Mouse (Mus musculus): Measurements from ENCODE around the gene Prlr. TPM values are rescaled to one million over a fixed set of nuclear protein-coding genes. Genes with fewer than 3 reads are reported as not detected.

Prlr gene
- 13.1 and 13.8 TPM in 2 replicates for polyA plus RNA-seq (2015; fragmentation: Nextera tagmentation; extraction: Ambion mirVana)

DNA sequence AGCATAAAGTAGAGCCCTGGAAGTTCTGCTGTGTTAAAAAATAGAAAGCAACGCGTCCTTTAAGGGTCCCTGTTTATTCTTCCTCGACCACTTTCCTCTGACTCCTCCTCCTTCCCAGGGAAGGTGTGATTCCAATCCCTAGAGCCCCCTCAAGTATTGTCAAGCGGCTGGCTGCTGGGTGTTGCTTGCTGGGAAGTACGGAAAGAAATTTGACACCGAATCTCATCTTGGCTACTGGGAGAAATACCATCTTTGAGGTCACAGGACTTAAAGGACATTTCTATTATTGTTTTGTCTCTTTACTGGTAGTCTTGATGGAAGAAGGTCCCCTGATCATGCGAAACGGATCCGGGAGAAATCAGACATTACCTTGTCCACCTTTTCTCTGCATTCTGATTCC, at the start of gene Prlr:
Gene Prlr (plus strand): TSS at position 156 of the 400 bp plus-strand sequence.
- Histone ChIP-seq H3K4me3 (ENCODE audit: low read depth, low read length) (peak within 1 kb of the TSS; percentile 53), H3K9ac (replicated peaks) (peak within 1 kb of the TSS; percentile 49; the same call in 1 of the 2 replicates), H3K4me1 (ENCODE audit: insufficient read depth) (peaks cover 3% of the 10 kb centered on the region; the same call in 1 of the 2 replicates), H3K27ac (ENCODE audit: low read depth) (0 out of 2 replicates have a peak within 1 kb of the TSS, but pooled peaks have one; percentile 22), H3K27me3 (ENCODE audit: insufficient read depth, low read length) (0 out of 2 replicates have a peak, but pooled peaks cover 2% of the 10 kb centered on the region), H3K9me3 (ENCODE audit: low read length) (no peaks in the 10 kb centered on the region), H3K36me3 (replicated peaks; ENCODE audit: insufficient read depth, low read length) (no peaks in the 10 kb centered on the region), H3K4me2 (ENCODE audit: low read depth, low read length) (peak within 1 kb of the TSS; percentile 76)
- no peak for ATAC-seq
- WGBS (ENCODE audit: insufficient replicate concordance), result 21% methylated on average over 9 of the region's 9 CpGs
- no peak for DNase-seq
- TF ChIP-seq CTCF (IDR thresholded peaks at IDR 0.05; ENCODE audit: low read depth) (no peak), EP300 (IDR thresholded peaks at IDR 0.05; ENCODE audit: low read depth) (no peak)

DNA sequence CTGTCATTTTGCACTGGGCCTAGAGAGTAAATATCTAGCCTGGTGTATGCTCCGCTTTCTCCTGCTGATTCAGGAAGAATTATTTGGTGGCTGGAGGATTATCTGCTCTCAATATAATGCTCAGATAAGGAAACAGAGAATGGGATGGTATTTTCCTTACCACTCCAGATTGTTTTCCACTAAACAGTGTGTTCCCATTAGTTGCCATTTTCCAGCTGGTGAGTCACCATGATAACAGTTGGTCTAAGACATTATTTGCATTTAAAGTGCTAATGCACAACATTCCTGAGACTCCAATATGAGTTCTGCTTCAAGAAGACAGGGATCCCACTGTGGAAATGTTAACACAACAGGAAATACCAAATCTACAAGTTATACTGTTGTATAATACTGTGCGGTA, 43.3 kb upstream of the Prlr start:
- Histone ChIP-seq H3K9me3 (ENCODE audit: low read length) (no peaks in the 10 kb centered on the region), H3K9ac (replicated peaks) (no peak overlapping the region), H3K27me3 (ENCODE audit: insufficient read depth, low read length) (no peaks in the 10 kb centered on the region), H3K4me2 (ENCODE audit: low read depth, low read length) (no peak overlapping the region), H3K4me1 (ENCODE audit: insufficient read depth) (no peaks in the 10 kb centered on the region), H3K27ac (ENCODE audit: low read depth) (no peak overlapping the region), H3K36me3 (replicated peaks; ENCODE audit: insufficient read depth, low read length) (no peaks in the 10 kb centered on the region), H3K4me3 (ENCODE audit: low read depth, low read length) (no peak overlapping the region)
- ATAC-seq (no peak), DNase-seq (no peak)
- TF ChIP-seq EP300 (IDR thresholded peaks at IDR 0.05; ENCODE audit: low read depth), result no peak
- TF ChIP-seq CTCF (IDR thresholded peaks at IDR 0.05; ENCODE audit: low read depth), result no peak
- WGBS (ENCODE audit: insufficient replicate concordance), result 77% methylated on average over 2 of the region's 2 CpGs

- TF ChIP-seq CTCF (IDR thresholded peaks at IDR 0.05; ENCODE audit: low read depth) (no peak), EP300 (IDR thresholded peaks at IDR 0.05; ENCODE audit: low read depth) (no peak)
These were observed 42.1 kb upstream of the Prlr start for GRCm38 (mm10) chr15:10134889-10135288.

GRCm38 (mm10) chr15:10144520-10144919, 32.5 kb upstream of the Prlr start:
- ATAC-seq (no peak), DNase-seq (peak; percentile 18)
- no peaks in the 10 kb centered on the region for H3K36me3 ChIP-seq (replicated peaks; ENCODE audit: insufficient read depth, low read length)
- no peaks in the 10 kb centered on the region for H3K4me1 ChIP-seq (ENCODE audit: insufficient read depth)
- no peak for TF ChIP-seq EP300 (IDR thresholded peaks at IDR 0.05; ENCODE audit: low read depth)
- TF ChIP-seq CTCF (IDR thresholded peaks at IDR 0.05; ENCODE audit: low read depth), result no peak
- 48% methylated on average over 5 of the region's 5 CpGs for WGBS (ENCODE audit: insufficient replicate concordance)
- H3K4me2 ChIP-seq (ENCODE audit: low read depth, low read length), result no peak overlapping the region
- no peak overlapping the region for H3K9ac ChIP-seq (replicated peaks)
- no peak overlapping the region for H3K4me3 ChIP-seq (ENCODE audit: low read depth, low read length)
- H3K27me3 ChIP-seq (ENCODE audit: insufficient read depth, low read length), result no peaks in the 10 kb centered on the region
- no peak overlapping the region for H3K27ac ChIP-seq (ENCODE audit: low read depth)
- no peaks in the 10 kb centered on the region for H3K9me3 ChIP-seq (ENCODE audit: low read length)

More at GRCm38 (mm10) chr15:10134889-10135288, 42.1 kb upstream of the Prlr start:
- no peaks in the 10 kb centered on the region for H3K9me3 ChIP-seq (ENCODE audit: low read length)
- no peak overlapping the region for H3K4me2 ChIP-seq (ENCODE audit: low read depth, low read length)
- ATAC-seq (no peak), DNase-seq (no peak)
- no peak overlapping the region for H3K27ac ChIP-seq (ENCODE audit: low read depth)
- H3K27me3 ChIP-seq (ENCODE audit: insufficient read depth, low read length), result no peaks in the 10 kb centered on the region
- no peak overlapping the region for H3K9ac ChIP-seq (replicated peaks)
- no peak overlapping the region for H3K4me3 ChIP-seq (ENCODE audit: low read depth, low read length)
- no peaks in the 10 kb centered on the region for H3K36me3 ChIP-seq (replicated peaks; ENCODE audit: insufficient read depth, low read length)
- H3K4me1 ChIP-seq (ENCODE audit: insufficient read depth), result no peaks in the 10 kb centered on the region
- WGBS (ENCODE audit: insufficient replicate concordance), result 64% methylated on average over 4 of the region's 4 CpGs

DNA sequence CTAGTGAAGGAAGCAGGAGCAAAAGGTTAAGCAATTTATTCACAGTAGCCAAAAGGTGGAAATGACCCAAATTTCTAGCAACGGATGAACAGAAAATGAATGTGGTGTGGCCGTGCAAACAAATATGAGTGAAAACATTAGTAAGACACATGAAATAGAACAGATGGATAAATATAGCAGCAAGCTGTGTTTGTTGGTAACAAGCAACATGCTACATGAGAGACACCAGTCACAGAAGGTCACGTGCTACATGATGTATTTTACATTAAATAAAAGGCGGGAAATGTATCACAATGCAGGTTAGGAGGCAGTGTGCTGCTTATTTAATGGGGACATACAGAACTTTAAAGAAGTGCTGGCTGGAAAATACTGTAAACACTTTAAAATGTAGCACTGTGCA, 28.8 kb upstream of the Prlr start:
- Histone ChIP-seq H3K27me3 (ENCODE audit: insufficient read depth, low read length) (no peaks in the 10 kb centered on the region), H3K4me1 (ENCODE audit: insufficient read depth) (no peaks in the 10 kb centered on the region), H3K9me3 (ENCODE audit: low read length) (no peaks in the 10 kb centered on the region), H3K9ac (replicated peaks) (no peak overlapping the region), H3K4me2 (ENCODE audit: low read depth, low read length) (no peak overlapping the region), H3K27ac (ENCODE audit: low read depth) (no peak overlapping the region), H3K36me3 (replicated peaks; ENCODE audit: insufficient read depth, low read length) (no peaks in the 10 kb centered on the region), H3K4me3 (ENCODE audit: low read depth, low read length) (no peak overlapping the region)
- TF ChIP-seq EP300 (IDR thresholded peaks at IDR 0.05; ENCODE audit: low read depth), result no peak
- DNase-seq (no peak), ATAC-seq (no peak)
- WGBS (ENCODE audit: insufficient replicate concordance), result 79% methylated on average over 4 of the region's 4 CpGs

- Histone ChIP-seq H3K9me3 (ENCODE audit: low read length) (no peaks in the 10 kb centered on the region), H3K27ac (ENCODE audit: low read depth) (no peak overlapping the region), H3K4me3 (ENCODE audit: low read depth, low read length) (no peak overlapping the region), H3K9ac (replicated peaks) (no peak overlapping the region), H3K27me3 (ENCODE audit: insufficient read depth, low read length) (no peaks in the 10 kb centered on the region), H3K4me2 (ENCODE audit: low read depth, low read length) (no peak overlapping the region), H3K4me1 (ENCODE audit: insufficient read depth) (no peaks in the 10 kb centered on the region), H3K36me3 (replicated peaks; ENCODE audit: insufficient read depth, low read length) (no peaks in the 10 kb centered on the region)
- 80% methylated on average over 2 of the region's 2 CpGs for WGBS (ENCODE audit: insufficient replicate concordance)
- TF ChIP-seq CTCF (IDR thresholded peaks at IDR 0.05; ENCODE audit: low read depth) (no peak), EP300 (IDR thresholded peaks at IDR 0.05; ENCODE audit: low read depth) (no peak)
- DNase-seq (no peak), ATAC-seq (no peak)
These were observed 16.4 kb upstream of the Prlr start for GRCm38 (mm10) chr15:10160663-10161062.

- H3K9ac ChIP-seq (replicated peaks), result no peak overlapping the region
- TF ChIP-seq EP300 (IDR thresholded peaks at IDR 0.05; ENCODE audit: low read depth), result no peak
- no peaks in the 10 kb centered on the region for H3K36me3 ChIP-seq (replicated peaks; ENCODE audit: insufficient read depth, low read length)
- H3K4me3 ChIP-seq (ENCODE audit: low read depth, low read length), result no peak overlapping the region
- peaks cover 3% of the 10 kb centered on the region; the same call in 1 of the 2 replicates for H3K4me1 ChIP-seq (ENCODE audit: insufficient read depth)
- no peaks in the 10 kb centered on the region for H3K9me3 ChIP-seq (ENCODE audit: low read length)
- 81% methylated on average over 6 of the region's 6 CpGs for WGBS (ENCODE audit: insufficient replicate concordance)
- H3K4me2 ChIP-seq (ENCODE audit: low read depth, low read length), result no peak overlapping the region
- ATAC-seq (no peak), DNase-seq (no peak)
- H3K27me3 ChIP-seq (ENCODE audit: insufficient read depth, low read length), result 0 out of 2 replicates have a peak, but pooled peaks cover 2% of the 10 kb centered on the region
- no peak overlapping the region for H3K27ac ChIP-seq (ENCODE audit: low read depth)
These were observed 2.0 kb upstream of the Prlr start for GRCm38 (mm10) chr15:10175078-10175477.

All from liver, postnatal 0 days (tissue).